Mouse (Mus musculus) limb, embryonic 12.5 days (tissue): ENCODE measurements around the gene Dnaic1. TPM values are rescaled to one million over a fixed set of nuclear protein-coding genes. Genes with fewer than 3 reads are reported as not detected.

ENCODE experiments used
- ATAC-seq: fragments of 200-750 bp; cut with Nextera tagmentation; 2 replicates; pipeline ENCODE4 v1.8.0; 2017; ENCODE audit warnings: low read depth, moderate TSS enrichment; ENCODE audit not compliant: insufficient number of reproducible peaks, insufficient read depth, low FRiP score, low TSS enrichment
- H3K27ac ChIP-seq: fragments of 300-500 bp; sonication (generic); 2 replicates; pipeline ENCODE4 v1.5.1; 2016; ENCODE audit warnings: mild to moderate bottlenecking, moderate library complexity
- H3K27me3 ChIP-seq: fragments of 300-500 bp; sonication (generic); 2 replicates; pipeline ENCODE4 v1.6.1; 2016; ENCODE audit warnings: mild to moderate bottlenecking, moderate library complexity
- H3K36me3 ChIP-seq: fragments of 300-500 bp; sonication (generic); 2 replicates; pipeline ENCODE4 v1.6.1; 2016; ENCODE audit warnings: mild to moderate bottlenecking, moderate library complexity
- H3K4me1 ChIP-seq: fragments of 300-500 bp; sonication (generic); replicated peaks from 2 replicates; pipeline ENCODE4 v1.6.1; 2016
- H3K4me2 ChIP-seq: fragments of 300-500 bp; sonication (generic); 2 replicates; pipeline ENCODE4 v1.6.1; 2016; ENCODE audit warnings: mild to moderate bottlenecking, moderate library complexity
- H3K4me3 ChIP-seq: fragments of 300-500 bp; sonication (generic); replicated peaks from 2 replicates; pipeline ENCODE4 v1.5.1; 2016; ENCODE audit warnings: mild to moderate bottlenecking
- H3K9ac ChIP-seq: fragments of 300-500 bp; sonication (generic); replicated peaks from 2 replicates; pipeline ENCODE4 v1.6.1; 2016; ENCODE audit warnings: mild to moderate bottlenecking, moderate library complexity
- H3K9me3 ChIP-seq: fragments of 300-500 bp; sonication (generic); 2 replicates; pipeline ENCODE4 v1.6.1; 2016; ENCODE audit warnings: mild to moderate bottlenecking, moderate library complexity
- WGBS: fragments of 180-500 bp; shearing (Covaris S2); methylation state at CpG from one replicate; pipeline ENCODE4 v1.1.7; 2016; 5-methylcytosine and 5-hydroxymethylcytosine counted together
- polyA plus RNA-seq: library from polyadenylated mRNA; unstranded; fragments of >200 nt; fragmentation: Nextera tagmentation; extraction: Ambion mirVana; gene quantifications from 2 replicates; pipeline ENCODE4 v1.2.1, GENCODE M21; 2016

Gene Dnaic1
- polyA plus RNA-seq, 1 experiment from 2014 or later: 0.48 TPM

DNA sequence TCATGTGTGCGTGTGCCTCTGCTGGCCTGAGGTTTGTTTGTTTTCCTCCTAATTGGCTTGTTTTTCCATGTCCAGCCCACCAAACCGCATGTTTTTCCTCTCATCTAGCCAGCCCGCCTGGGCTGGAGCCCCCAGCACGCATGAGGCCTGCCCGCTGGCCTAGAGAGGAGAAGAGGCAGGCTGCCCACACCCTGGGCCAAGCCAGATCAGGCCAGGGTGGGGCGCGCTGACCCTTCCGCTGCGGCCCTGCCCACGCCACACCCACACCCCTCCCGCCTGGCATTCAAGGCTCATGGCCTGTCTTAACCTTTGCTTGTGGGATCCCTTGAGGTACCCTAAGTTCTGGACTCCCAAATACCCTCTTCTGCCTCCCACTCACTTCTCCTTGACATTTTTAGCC lies 97.1 kb downstream of the Dnaic1 start:
- no peaks in the 10 kb centered on the region for H3K36me3 ChIP-seq
- no peak overlapping the region for H3K4me3 ChIP-seq
- 83% methylated on average over 11 of the region's 11 CpGs for WGBS
- no peak overlapping the region for H3K9ac ChIP-seq
- H3K9me3 ChIP-seq: no peaks in the 10 kb centered on the region
- H3K27me3 ChIP-seq: peaks cover 99% of the 10 kb centered on the region
- H3K27ac ChIP-seq: no peak overlapping the region
- H3K4me2 ChIP-seq: no peak overlapping the region
- ATAC-seq: no peak
- peaks cover 50% of the 10 kb centered on the region for H3K4me1 ChIP-seq

DNA sequence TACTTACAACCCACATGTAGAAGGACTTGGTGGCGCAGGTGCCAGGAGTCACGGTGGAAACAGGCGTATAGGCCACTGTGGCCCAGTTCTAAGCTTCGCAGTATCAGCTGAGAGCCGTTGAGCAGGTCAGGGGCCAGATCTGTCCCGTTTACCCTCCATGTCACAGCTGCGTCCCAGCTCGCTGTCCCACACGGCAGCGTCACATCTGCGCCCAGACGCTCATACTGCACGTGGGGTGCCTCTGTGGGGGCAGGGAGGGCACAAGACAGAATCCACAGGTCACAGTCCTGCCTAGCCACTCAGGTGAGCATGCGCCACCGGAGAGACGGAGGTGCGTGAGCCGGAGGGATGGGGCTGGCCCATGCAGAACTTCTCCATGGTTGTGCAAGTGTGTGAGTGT lies 101.3 kb downstream of the Dnaic1 start:
- Histone ChIP-seq H3K27ac (no peak overlapping the region), H3K4me3 (no peak overlapping the region), H3K4me2 (no peak overlapping the region), H3K9ac (no peak overlapping the region), H3K36me3 (no peaks in the 10 kb centered on the region), H3K4me1 (peaks cover 24% of the 10 kb centered on the region), H3K9me3 (no peaks in the 10 kb centered on the region), H3K27me3 (peaks cover 99% of the 10 kb centered on the region)
- WGBS: 78% methylated on average over 18 of the region's 18 CpGs
- ATAC-seq: no peak

DNA sequence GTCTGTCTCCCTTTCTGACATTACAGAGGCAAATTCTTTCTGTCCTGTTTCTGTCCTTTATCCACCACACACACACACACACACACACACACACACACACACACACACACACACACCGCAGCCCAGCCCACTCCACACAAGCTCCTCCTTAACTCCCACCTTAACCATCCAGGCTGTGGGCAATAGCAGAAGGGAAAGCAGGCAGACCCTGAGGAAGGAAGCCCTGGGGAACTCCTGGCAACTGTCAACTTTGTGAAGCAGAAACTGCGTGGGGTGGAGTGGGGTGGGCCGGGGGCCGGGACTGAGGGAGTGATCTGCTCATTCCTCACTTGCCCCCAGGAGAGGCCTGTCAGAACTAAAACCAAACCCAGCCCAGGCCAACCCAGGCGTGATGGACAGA lies 101.9 kb downstream of the Dnaic1 start:
- Histone ChIP-seq H3K4me1 (peaks cover 30% of the 10 kb centered on the region), H3K36me3 (no peaks in the 10 kb centered on the region), H3K27me3 (peaks cover 100% of the 10 kb centered on the region), H3K27ac (no peak overlapping the region), H3K4me3 (no peak overlapping the region), H3K9ac (no peak overlapping the region), H3K4me2 (peak overlapping the region; percentile 36), H3K9me3 (no peaks in the 10 kb centered on the region)
- 0 out of 2 replicates have a peak, but pooled peaks have one; percentile 7 for ATAC-seq
- WGBS: 23% methylated on average over 5 of the region's 5 CpGs

DNA sequence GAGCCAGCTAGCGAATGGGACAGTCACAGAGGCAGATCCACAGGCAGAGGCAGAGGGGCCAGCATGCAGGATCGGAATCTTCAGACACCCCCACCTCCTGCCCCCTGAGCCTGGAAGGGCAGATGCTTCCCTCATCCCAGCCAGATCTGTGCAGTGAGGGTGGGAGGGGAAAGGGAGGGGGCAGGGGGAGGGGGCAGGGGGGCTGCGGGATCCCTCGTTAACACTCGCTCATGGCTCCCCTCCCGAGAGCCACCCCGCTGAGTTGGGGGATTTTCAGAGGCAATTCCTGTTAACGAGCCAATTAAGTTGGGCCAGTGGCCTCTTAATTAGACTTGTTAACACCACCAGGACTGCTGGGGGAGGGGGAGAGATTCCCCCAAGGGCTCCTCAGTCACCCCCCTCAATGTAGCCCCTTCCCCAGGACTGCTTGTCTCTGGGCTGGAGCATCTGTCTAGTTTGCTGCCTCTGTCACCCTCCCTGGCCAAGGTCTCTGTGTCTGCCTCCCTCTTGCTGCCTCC lies 102.4 kb downstream of the Dnaic1 start:
- Histone ChIP-seq H3K4me2 (peak overlapping the region; percentile 36), H3K4me3 (no peak overlapping the region), H3K9ac (peak overlapping the region; percentile 40), H3K9me3 (no peaks in the 10 kb centered on the region), H3K27me3 (peaks cover 100% of the 10 kb centered on the region), H3K36me3 (no peaks in the 10 kb centered on the region), H3K27ac (no peak overlapping the region), H3K4me1 (peaks cover 36% of the 10 kb centered on the region)
- 6% methylated on average over 8 of the region's 8 CpGs for WGBS
- peak; percentile 23; the same call in 1 of the 2 replicates for ATAC-seq

DNA sequence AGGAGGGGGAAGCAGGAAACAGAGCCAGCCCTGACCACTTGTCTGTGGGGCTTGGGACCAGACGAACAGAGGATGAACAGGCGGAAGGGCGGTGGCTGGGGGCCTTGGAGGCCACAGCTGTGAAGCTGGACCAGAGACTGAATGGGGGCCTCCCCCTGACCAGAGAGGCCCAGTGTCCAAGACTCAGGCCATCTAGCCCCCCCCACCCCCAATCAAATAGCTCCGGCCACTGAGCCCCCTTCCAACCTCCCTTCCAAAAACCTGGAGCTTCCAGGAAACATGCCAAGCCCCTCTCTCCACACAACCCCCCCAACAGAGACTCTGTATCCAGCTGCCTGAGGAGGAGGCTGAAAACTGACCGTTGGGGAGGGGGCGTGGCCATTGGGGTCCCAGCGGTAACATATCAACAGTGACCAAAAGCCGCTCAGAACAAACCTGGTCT lies 103.0 kb downstream of the Dnaic1 start:
- H3K4me2 ChIP-seq: peak overlapping the region; percentile 36; the same call in 1 of the 2 replicates
- peaks cover 100% of the 10 kb centered on the region for H3K27me3 ChIP-seq
- H3K27ac ChIP-seq: no peak overlapping the region
- no peaks in the 10 kb centered on the region for H3K9me3 ChIP-seq
- H3K36me3 ChIP-seq: no peaks in the 10 kb centered on the region
- no peak overlapping the region for H3K4me3 ChIP-seq
- no peak overlapping the region; the same call in 1 of the 2 replicates for H3K9ac ChIP-seq
- 15% methylated on average over 8 of the region's 8 CpGs for WGBS
- ATAC-seq: no peak
- peaks cover 41% of the 10 kb centered on the region for H3K4me1 ChIP-seq

DNA sequence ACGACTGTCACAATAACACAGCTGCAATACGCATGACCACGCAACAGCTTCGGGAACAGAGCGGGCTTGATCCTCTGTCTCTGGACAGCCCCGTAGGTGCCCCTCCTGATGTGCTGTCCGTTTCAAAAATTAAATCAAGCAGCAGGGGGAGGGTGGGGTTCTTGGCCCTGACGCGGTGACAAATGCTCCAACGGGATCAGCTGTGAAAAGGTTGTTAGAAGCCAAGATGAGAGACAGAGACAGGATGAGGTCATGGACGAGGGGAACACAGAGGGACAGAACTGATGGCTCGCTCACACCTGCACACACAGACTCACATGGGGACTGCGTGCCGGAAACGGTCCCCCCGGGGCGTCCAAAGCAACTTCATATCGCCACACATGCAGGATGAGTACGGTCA lies 103.6 kb downstream of the Dnaic1 start:
- H3K4me2 ChIP-seq: no peak overlapping the region
- peaks cover 100% of the 10 kb centered on the region for H3K27me3 ChIP-seq
- peaks cover 43% of the 10 kb centered on the region for H3K4me1 ChIP-seq
- no peak overlapping the region for H3K27ac ChIP-seq
- H3K36me3 ChIP-seq: no peaks in the 10 kb centered on the region
- no peaks in the 10 kb centered on the region for H3K9me3 ChIP-seq
- no peak overlapping the region for H3K4me3 ChIP-seq
- 68% methylated on average over 19 of the region's 19 CpGs for WGBS
- no peak overlapping the region for H3K9ac ChIP-seq
- no peak for ATAC-seq

DNA sequence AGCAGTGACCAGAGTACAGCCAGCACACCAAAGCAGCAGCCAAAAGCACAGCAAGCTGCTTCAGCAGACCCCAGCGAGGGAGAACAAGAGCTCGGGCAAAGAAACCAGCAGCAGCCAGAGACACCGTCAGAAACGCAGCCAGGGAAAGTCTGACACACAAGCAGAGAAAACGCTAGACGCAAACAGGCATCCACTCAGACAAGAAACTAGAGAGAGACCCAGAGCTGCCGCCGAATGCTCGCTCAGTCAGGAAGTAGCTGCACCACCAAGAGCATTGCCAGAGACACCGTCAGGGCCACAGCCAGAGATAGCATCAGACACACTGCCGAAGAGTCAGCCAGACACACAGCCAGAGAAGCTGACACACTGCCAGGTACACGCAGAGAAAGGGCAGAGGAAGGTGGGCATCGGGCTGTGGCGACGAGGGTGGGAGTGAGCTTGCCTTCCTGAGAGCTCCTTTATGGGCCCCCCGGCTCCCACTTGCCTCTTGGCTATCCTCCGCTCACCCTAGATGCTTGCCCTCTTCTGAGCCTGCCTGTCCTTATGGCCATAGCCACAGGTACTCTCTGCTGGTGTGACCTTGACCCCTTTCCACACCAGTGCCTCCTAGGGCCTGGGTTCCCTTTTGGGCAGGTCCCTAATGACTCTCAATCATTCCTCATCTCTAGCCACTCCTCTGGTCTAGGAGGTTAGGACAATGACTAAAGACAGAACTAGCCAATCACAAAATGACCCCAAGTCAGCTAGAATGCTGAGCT lies 106.9 kb downstream of the Dnaic1 start:
- H3K36me3 ChIP-seq: no peaks in the 10 kb centered on the region
- no peak overlapping the region for H3K9ac ChIP-seq
- no peak for ATAC-seq
- H3K4me2 ChIP-seq: no peak overlapping the region
- H3K27ac ChIP-seq: no peak overlapping the region
- WGBS: 60% methylated on average over 17 of the region's 17 CpGs
- H3K27me3 ChIP-seq: peaks cover 99% of the 10 kb centered on the region
- no peak overlapping the region for H3K4me3 ChIP-seq
- H3K9me3 ChIP-seq: no peaks in the 10 kb centered on the region
- H3K4me1 ChIP-seq: peaks cover 50% of the 10 kb centered on the region

DNA sequence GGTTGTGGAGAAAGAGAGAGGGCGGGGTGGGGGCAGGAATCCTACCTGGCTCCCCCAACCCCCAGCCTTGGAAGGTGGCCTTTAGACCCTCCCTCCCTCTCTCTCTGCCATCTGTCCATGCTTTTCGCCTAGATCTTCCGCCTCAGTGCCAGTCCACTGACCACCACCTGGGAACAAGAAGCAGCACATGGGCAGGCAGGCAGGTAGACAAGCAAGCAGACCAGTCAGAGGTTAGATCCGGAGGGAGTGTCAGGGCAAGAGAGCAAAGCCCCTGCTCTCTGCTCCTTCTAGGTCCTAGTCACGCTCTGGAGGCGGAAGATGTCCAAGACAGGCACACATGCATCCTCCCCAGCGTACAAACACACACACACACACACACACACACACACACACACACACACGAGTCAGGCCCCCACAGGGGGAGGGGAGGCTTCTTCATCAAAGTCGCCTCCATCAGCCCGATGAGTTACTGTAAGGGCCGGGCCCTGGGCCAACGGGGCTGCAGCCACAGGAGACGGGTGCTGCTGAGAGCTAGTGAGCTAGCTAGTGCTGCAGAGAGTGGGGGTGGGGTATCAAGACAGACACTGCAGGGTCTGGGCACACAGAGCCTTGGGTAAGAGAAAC lies 107.5 kb downstream of the Dnaic1 start:
- Histone ChIP-seq H3K9ac (no peak overlapping the region), H3K4me2 (no peak overlapping the region), H3K4me1 (peaks cover 43% of the 10 kb centered on the region), H3K36me3 (no peaks in the 10 kb centered on the region), H3K27me3 (peaks cover 98% of the 10 kb centered on the region), H3K9me3 (no peaks in the 10 kb centered on the region), H3K27ac (no peak overlapping the region), H3K4me3 (no peak overlapping the region)
- ATAC-seq: no peak
- 50% methylated on average over 11 of the region's 13 CpGs for WGBS

DNA sequence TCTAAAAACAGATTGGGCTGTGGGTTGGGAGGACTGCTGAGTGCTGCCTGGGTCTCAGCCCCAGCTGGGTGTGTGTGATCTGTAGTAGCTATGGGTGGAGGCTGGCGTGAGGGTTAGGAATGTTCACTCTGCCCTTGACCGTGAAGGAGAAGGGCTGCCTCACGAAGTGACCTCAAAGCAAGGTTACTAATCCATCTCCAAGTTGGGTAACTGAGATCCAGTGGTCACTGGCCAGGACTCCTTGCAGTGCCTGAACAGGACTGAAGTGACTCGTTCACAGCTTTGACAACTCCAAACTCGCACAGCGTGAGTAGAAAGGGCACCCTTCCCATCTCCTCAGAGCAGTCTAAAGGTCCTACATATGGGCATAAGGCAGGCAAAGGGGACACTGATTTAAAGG lies 109.3 kb downstream of the Dnaic1 start:
- no peak for ATAC-seq
- Histone ChIP-seq H3K27ac (no peak overlapping the region), H3K27me3 (peaks cover 89% of the 10 kb centered on the region), H3K9me3 (no peaks in the 10 kb centered on the region), H3K4me2 (no peak overlapping the region), H3K4me1 (peaks cover 42% of the 10 kb centered on the region), H3K9ac (no peak overlapping the region), H3K36me3 (no peaks in the 10 kb centered on the region), H3K4me3 (no peak overlapping the region)
- 81% methylated on average over 6 of the region's 6 CpGs for WGBS

DNA sequence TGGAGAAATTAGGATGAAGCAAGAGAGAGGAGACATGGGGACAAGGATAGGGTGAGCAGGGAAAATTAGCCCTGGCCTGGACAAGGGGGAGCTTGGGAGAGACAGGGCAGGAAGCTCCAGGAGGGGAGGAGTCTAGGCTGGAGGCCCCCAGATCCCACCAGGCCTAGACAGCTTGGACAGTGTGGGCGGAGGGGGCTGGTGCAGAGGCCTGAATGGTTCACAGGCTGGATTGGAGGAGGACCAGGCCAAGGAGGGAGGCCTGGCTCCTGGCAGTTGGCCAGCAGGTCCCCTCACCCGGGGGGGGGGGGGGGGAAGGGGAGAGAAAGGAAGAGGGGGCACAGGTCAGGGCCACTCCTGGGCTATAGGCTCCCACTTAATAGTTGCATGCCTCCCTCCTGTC lies 109.7 kb downstream of the Dnaic1 start:
- Histone ChIP-seq H3K4me2 (no peak overlapping the region), H3K27ac (no peak overlapping the region), H3K27me3 (peaks cover 88% of the 10 kb centered on the region), H3K4me3 (no peak overlapping the region), H3K9ac (no peak overlapping the region), H3K4me1 (peaks cover 42% of the 10 kb centered on the region), H3K36me3 (no peaks in the 10 kb centered on the region), H3K9me3 (no peaks in the 10 kb centered on the region)
- WGBS: 70% methylated on average over 1 of the region's 2 CpGs
- no peak for ATAC-seq

DNA sequence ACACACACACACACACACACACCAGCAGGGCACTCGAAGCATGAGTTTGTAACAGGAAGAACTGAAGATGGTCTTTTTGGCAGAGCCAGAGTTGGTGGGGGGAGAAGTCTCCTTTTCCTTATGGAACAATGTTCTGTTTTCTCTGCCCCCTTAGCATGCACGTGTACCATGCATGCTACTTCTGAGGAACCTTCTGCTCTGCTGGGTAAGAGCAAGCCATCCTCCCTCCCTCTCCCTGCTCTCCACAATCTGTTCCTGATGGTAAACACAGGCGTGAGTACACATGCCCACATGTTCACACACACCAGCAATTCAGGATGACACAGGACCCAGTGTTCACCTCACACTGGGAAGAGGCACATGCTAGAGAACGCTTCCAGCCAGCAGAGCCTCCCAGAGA lies 111.6 kb downstream of the Dnaic1 start:
- no peak overlapping the region for H3K27ac ChIP-seq
- WGBS: 62% methylated on average over 4 of the region's 4 CpGs
- H3K9me3 ChIP-seq: no peaks in the 10 kb centered on the region
- peaks cover 37% of the 10 kb centered on the region for H3K4me1 ChIP-seq
- H3K27me3 ChIP-seq: peaks cover 80% of the 10 kb centered on the region
- no peak for ATAC-seq
- H3K9ac ChIP-seq: no peak overlapping the region
- no peak overlapping the region for H3K4me2 ChIP-seq
- H3K4me3 ChIP-seq: no peak overlapping the region
- no peaks in the 10 kb centered on the region for H3K36me3 ChIP-seq
